Mouse (Mus musculus): Measurements from ENCODE around the gene Cnot3.

DNA sequence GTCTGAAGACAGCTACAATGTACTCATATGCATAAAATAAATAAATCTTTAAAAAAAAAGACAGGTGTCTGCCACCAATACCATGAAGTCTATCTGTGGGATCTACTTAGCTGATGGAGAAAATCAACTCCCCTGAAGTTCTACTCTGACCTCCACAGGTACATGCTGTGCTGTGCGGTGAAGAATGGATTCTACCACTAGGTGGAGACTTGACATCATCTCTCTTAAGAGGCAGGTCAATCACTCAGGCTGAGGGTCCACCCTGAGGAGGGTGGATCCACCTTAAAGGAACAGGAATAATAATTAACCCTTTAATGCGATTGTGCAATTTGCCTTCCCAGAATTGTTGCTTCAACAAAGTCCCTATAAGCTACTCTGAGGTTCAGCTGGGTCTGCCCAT lies 38.3 kb upstream of the Cnot3 start:
- TF ChIP-seq CTCF (IDR thresholded peaks at IDR 0.05; ENCODE audit: extremely low read depth, insufficient read depth, insufficient read length, insufficient replicate concordance) (peak; percentile 30; the same call in 1 of the 2 replicates), POLR2A (IDR thresholded peaks at IDR 0.05; ENCODE audit: low read depth, low read length) (no peak)
